Mouse (Mus musculus) neural tube, embryonic 14.5 days (tissue): ENCODE measurements at regions not wholly inside any gene's neighbourhood (a gene's known extent, or its start where the extent isn't known, plus 50 kb on each side); places are given as distances from the start of the nearest gene placed in this dataset.

Experiments
- ATAC-seq: fragments of 200-750 bp; cut with Nextera tagmentation; 2 replicates; pipeline ENCODE4 v1.8.0; 2017; ENCODE audit warnings: low read depth, mild to moderate bottlenecking, moderate TSS enrichment, moderate library complexity
- H3K27ac ChIP-seq: fragments of 300-500 bp; sonication (generic); 2 replicates; pipeline ENCODE4 v1.5.1; 2014; ENCODE audit warnings: low read depth, mild to moderate bottlenecking, control low read depth, low read length, moderate library complexity, mixed read lengths
- H3K27me3 ChIP-seq: fragments of 300-500 bp; sonication (generic); 2 replicates; pipeline ENCODE4 v1.6.1; 2014; ENCODE audit warnings: low read length; ENCODE audit not compliant: control insufficient read depth, insufficient read depth
- H3K36me3 ChIP-seq: fragments of 300-500 bp; sonication (generic); 2 replicates; pipeline ENCODE4 v1.6.1; 2014; ENCODE audit warnings: low read length, mixed read lengths; ENCODE audit not compliant: control insufficient read depth, insufficient read depth
- H3K4me1 ChIP-seq: fragments of 300-500 bp; sonication (generic); 2 replicates; pipeline ENCODE4 v1.6.1; 2014; ENCODE audit warnings: low read length; ENCODE audit not compliant: control insufficient read depth, insufficient read depth
- H3K4me2 ChIP-seq: fragments of 300-500 bp; sonication (generic); 2 replicates; pipeline ENCODE4 v1.6.1; 2014; ENCODE audit warnings: mild to moderate bottlenecking, low read depth, low read length, control low read depth
- H3K4me3 ChIP-seq: fragments of 300-500 bp; sonication (generic); 2 replicates; pipeline ENCODE4 v1.5.1; 2014; ENCODE audit warnings: low read depth, low read length, control low read depth, mixed read lengths
- H3K9ac ChIP-seq: fragments of 300-500 bp; sonication (generic); replicated peaks from 2 replicates; pipeline ENCODE4 v1.6.1; 2014; ENCODE audit warnings: low read depth, mild to moderate bottlenecking, control low read depth, low read length, mixed read lengths
- H3K9me3 ChIP-seq: fragments of 300-500 bp; sonication (generic); 2 replicates; pipeline ENCODE4 v1.6.1; 2016; ENCODE audit warnings: low read length; ENCODE audit not compliant: control insufficient read depth
- WGBS: fragments of 180-500 bp; shearing (Covaris S2); extraction: QIAGEN DNeasy Blood & Tissue Kit; methylation state at CpG from one replicate; pipeline ENCODE4 v1.1.7; 2014; 5-methylcytosine and 5-hydroxymethylcytosine counted together

DNA sequence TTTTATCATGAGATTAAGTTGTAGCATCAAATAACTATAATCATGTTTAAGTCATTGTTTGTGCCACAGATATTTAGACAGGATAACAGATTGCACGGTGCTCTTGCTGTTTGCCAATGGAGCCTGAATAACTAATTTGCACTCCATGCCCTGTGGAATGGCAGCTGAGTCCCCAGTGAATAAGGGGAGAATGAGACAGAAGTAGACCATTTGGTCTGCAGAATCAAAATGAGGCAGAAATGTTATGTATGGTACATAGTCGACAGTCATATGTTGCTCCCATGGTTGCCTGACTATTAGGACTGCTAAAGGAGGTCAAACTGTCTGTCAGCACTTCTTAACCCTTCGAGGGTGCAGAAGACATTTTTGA is 152.9 kb upstream of the Prr30 start:
- no peak overlapping the region for H3K4me2 ChIP-seq
- no peak overlapping the region for H3K4me3 ChIP-seq
- peak; percentile 44; the same call in 1 of the 2 replicates for ATAC-seq
- no peaks in the 10 kb centered on the region for H3K9me3 ChIP-seq
- H3K27me3 ChIP-seq, result no peaks in the 10 kb centered on the region
- 15% methylated on average over 3 of the region's 3 CpGs for WGBS
- H3K27ac ChIP-seq, result peak overlapping the region; percentile 23; the same call in 1 of the 2 replicates
- no peaks in the 10 kb centered on the region for H3K36me3 ChIP-seq
- H3K9ac ChIP-seq, result no peak overlapping the region
- H3K4me1 ChIP-seq, result peaks cover 8% of the 10 kb centered on the region

DNA sequence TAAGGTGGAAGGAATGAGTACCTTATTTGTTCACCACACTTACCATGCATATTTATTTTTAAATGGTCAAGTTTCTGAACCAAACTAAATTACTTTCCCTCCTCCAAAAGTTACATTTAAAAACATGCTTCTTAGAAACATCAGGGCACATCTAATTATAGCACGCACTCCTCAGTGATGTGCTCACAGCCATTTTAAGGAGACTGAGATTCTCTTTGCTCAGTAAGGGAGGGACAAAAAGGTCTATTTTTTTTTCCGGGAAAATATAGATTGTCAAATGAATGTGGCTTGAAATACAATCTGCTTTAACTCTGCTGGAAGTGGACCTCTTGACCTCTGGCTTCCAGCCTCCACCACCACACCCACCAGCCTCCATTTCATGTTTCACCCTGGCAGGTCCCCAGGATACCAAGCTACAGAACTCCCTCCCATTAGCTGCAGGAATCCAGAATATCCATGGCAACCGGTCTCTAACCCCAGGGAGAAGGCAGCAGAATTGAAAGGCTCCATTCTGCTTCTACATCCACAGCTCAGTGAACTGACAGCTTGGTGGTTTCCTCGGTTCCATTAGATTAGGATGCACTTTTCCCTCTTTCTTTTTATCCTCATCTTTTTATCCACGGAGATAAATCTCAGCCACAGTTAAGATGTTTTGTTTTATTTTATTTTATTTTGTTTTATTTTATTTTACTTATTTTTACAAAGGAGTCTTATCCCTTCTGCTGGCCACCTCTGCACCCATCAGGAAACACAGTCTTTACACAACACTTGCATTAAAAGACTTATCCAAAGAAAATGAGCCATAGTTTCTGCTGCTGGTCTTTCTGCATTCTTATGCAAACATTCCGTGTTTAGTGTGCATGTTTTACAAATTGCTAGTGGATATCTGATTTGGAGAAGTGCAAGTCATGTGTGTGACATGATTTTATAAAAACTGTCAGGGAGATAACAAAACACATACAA is 152.2 kb upstream of the Prr30 start:
- 9% methylated on average over 6 of the region's 6 CpGs for WGBS
- no peaks in the 10 kb centered on the region for H3K27me3 ChIP-seq
- H3K4me2 ChIP-seq, result no peak overlapping the region
- no peak overlapping the region for H3K4me3 ChIP-seq
- no peak overlapping the region for H3K9ac ChIP-seq
- peaks cover 8% of the 10 kb centered on the region for H3K4me1 ChIP-seq
- no peaks in the 10 kb centered on the region for H3K9me3 ChIP-seq
- no peaks in the 10 kb centered on the region for H3K36me3 ChIP-seq
- H3K27ac ChIP-seq, result peak overlapping the region; percentile 7; the same call in 1 of the 2 replicates
- peak; percentile 97 for ATAC-seq

DNA sequence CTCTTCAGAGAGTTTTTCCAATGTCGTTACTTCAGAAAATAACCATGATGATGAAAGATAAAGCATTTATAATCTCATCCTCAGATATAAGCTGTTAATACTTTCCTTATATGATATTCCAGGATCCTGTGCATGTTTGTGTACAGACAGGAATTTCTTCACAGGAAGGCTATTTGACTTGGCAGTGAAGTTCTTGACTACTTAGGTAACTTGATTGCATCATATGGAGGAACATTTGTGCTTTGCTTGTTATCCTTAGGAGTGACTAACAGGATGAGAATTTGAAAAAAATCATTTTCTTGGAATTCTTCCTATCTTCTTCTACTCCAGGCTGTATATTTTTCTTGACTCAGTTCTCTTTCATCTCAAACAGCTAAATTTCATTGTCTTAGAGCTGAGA is 140.2 kb upstream of the Prr30 start:
- no peaks in the 10 kb centered on the region for H3K9me3 ChIP-seq

DNA sequence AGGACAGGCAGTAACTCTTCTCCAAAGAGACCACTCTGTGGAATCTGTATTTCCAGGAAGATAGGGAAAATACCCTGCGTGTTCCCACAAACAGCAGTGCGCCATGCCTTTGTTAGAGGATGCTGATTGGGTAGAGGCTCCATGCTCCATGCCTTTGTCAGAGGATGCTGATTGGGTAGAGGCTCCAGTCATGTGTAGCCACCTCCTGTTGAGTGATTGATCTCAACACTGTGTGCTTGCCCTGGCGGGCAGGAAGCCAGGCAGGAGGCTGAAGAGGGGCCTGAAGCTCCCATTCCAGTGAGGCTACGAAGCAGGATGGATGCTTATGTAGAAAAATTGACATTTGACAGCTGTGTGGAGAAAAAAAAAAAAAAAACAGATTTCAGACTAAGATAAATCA is 131.9 kb upstream of the Prr30 start:
- 64% methylated on average over 4 of the region's 4 CpGs for WGBS
- Histone ChIP-seq H3K4me1 (0 out of 2 replicates have a peak, but pooled peaks cover 5% of the 10 kb centered on the region), H3K9me3 (no peaks in the 10 kb centered on the region), H3K4me3 (no peak overlapping the region), H3K27ac (no peak overlapping the region), H3K9ac (no peak overlapping the region), H3K4me2 (no peak overlapping the region), H3K27me3 (no peaks in the 10 kb centered on the region), H3K36me3 (no peaks in the 10 kb centered on the region)
- no peak for ATAC-seq

More for the DNA sequence above, 140.2 kb upstream of the Prr30 start:
- Histone ChIP-seq H3K27me3 (no peaks in the 10 kb centered on the region), H3K4me1 (no peaks in the 10 kb centered on the region), H3K4me3 (no peak overlapping the region), H3K9ac (no peak overlapping the region), H3K36me3 (no peaks in the 10 kb centered on the region), H3K27ac (no peak overlapping the region), H3K4me2 (no peak overlapping the region)
- 84% methylated on average over 1 of the region's 1 CpGs for WGBS
- no peak for ATAC-seq

DNA sequence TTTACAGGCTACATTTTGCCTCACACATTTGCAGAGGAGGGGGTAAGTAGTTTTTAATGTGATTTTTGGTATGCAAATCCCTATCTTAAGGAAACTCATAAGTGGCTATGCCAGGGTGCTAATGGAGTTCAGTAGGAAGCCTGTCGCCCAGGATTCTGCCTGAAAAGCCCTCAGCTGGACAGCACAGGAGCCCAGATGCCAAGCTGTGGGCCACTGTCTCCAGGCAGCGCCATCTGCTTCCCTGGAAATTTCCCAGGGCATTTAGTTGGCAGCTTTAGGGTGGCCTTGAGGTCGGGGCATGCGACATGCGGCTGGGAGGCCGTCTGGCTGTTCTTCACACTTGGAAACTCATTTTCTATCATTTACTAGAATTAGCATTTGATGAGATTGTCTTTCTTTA is 127.3 kb upstream of the Prr30 start:
- Histone ChIP-seq H3K36me3 (no peaks in the 10 kb centered on the region), H3K4me1 (0 out of 2 replicates have a peak, but pooled peaks cover 5% of the 10 kb centered on the region), H3K9ac (no peak overlapping the region), H3K27me3 (no peaks in the 10 kb centered on the region), H3K4me2 (no peak overlapping the region), H3K27ac (no peak overlapping the region), H3K4me3 (no peak overlapping the region), H3K9me3 (no peaks in the 10 kb centered on the region)
- 28% methylated on average over 6 of the region's 6 CpGs for WGBS
- peak; percentile 73; the same call in 1 of the 2 replicates for ATAC-seq

DNA sequence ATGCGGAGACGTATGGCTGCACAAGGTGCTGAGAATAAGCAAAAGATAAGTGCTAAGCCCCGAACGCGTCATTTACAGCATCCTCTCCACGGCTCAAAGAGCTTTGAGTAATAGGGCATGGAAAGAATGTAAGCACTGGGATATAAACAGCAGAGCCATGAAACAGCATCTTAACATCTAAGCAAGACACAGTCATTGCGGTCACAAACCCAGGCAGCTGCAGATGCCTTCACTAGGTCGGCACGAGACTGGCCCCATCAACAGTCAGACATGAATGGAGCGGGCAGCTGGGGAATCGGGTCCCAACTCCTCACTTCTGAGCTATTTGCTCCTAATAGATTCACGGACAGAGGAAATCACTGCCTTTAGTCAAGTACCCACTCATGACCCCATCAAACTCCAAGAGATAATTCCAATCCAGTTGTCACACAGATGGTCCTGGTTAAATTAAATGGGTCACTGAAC is 126.4 kb upstream of the Prr30 start:
- Histone ChIP-seq H3K27me3 (no peaks in the 10 kb centered on the region), H3K4me3 (no peak overlapping the region), H3K4me2 (no peak overlapping the region), H3K9me3 (no peaks in the 10 kb centered on the region), H3K36me3 (no peaks in the 10 kb centered on the region), H3K27ac (no peak overlapping the region), H3K4me1 (0 out of 2 replicates have a peak, but pooled peaks cover 5% of the 10 kb centered on the region), H3K9ac (no peak overlapping the region)
- peak; percentile 44; the same call in 1 of the 2 replicates for ATAC-seq
- WGBS, result 39% methylated on average over 12 of the region's 12 CpGs

DNA sequence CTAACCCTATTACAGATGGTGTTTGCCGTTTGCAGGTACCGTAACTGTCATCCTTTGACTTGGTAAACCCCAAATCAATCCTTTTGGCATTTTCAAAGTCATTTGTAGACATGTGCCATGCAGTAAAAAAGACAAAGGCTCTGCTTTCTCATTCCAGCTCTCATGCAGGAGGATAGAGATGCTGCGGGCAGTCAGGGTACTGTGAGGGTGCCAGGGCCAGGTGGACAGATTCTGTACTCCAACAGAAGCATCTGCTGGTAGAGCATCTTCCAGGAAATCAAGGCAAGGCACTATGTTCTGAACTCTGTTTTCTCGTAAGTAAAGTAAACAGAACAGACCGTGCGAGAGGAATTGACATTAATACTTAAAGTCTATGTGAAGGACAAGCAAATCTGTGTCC is 123.2 kb upstream of the Prr30 start:
- H3K4me3 ChIP-seq, result no peak overlapping the region
- H3K27ac ChIP-seq, result no peak overlapping the region
- no peaks in the 10 kb centered on the region for H3K36me3 ChIP-seq
- 0 out of 2 replicates have a peak, but pooled peaks cover 5% of the 10 kb centered on the region for H3K4me1 ChIP-seq
- no peaks in the 10 kb centered on the region for H3K9me3 ChIP-seq
- no peak overlapping the region for H3K9ac ChIP-seq
- no peaks in the 10 kb centered on the region for H3K27me3 ChIP-seq
- 90% methylated on average over 6 of the region's 6 CpGs for WGBS
- no peak overlapping the region for H3K4me2 ChIP-seq
- ATAC-seq, result no peak

DNA sequence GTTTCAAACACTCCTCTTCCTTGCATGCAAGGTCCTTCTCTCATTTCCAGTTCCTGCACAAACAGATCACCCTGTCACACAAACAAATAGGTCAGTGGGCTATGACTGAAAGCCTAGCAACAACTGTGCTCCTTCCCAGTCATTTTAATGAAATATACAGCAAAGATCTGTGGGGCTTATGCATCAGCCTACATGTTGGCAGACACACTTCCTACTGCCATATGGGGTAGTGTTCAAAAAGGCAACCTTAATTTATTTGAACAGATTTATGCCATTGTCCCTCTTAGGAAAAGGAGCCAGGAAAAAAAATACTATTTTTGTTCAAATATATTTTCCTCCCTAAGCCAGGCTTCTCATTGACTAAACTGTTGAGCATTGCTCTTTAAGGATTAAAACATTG is 107.8 kb upstream of the Prr30 start:
- no peak overlapping the region for H3K9ac ChIP-seq
- no peaks in the 10 kb centered on the region for H3K36me3 ChIP-seq
- no peaks in the 10 kb centered on the region for H3K4me1 ChIP-seq
- H3K4me2 ChIP-seq, result no peak overlapping the region
- H3K27me3 ChIP-seq, result no peaks in the 10 kb centered on the region
- no peak overlapping the region for H3K27ac ChIP-seq
- ATAC-seq, result no peak
- no peak overlapping the region for H3K4me3 ChIP-seq
- no peaks in the 10 kb centered on the region for H3K9me3 ChIP-seq

DNA sequence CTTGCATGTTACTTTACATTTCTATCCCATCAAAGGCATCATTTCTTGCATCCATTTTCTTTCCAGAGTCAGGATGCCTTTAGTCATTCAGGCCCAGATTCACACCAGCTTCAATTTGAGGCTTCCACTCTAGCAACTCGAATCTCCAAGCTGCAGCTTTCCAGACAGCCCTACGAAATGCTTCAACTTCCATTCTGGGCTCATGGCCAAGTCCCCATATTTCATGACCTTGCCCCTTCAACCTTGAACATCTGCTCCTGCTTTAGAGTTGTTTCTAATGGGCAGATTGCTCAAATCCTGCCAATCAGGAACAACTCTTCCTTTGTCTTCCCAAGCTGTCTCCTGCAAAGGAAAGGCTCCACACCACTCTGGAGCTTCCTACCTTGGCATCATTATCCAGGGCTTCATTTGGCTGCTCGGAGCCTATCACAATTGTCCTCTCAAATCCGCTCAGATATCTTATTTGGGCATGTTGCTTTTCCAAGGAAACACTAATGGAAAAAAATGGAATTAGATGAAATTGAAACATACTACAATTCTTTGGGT is 104.4 kb upstream of the Prr30 start:
- H3K4me1 ChIP-seq, result no peaks in the 10 kb centered on the region
- H3K9me3 ChIP-seq, result no peaks in the 10 kb centered on the region
- ATAC-seq, result peak; percentile 21; the same call in 1 of the 2 replicates
- H3K36me3 ChIP-seq, result no peaks in the 10 kb centered on the region
- no peak overlapping the region for H3K4me3 ChIP-seq
- no peaks in the 10 kb centered on the region for H3K27me3 ChIP-seq
- no peak overlapping the region for H3K27ac ChIP-seq
- WGBS, result 52% methylated on average over 4 of the region's 4 CpGs
- no peak overlapping the region for H3K4me2 ChIP-seq
- H3K9ac ChIP-seq, result no peak overlapping the region
